Mouse (Mus musculus) megakaryocyte, embryonic 14.5 days (primary cell): Measurements from ENCODE around the gene Polr2e.

Experiments
- FLI1 ChIP-seq: IDR thresholded peaks from 2 replicates; pipeline ENCODE4 v1.6.1; 2012; ENCODE audit warnings: low read length, inconsistent platforms, mixed read lengths
- GATA1 ChIP-seq: IDR thresholded peaks from 3 replicates; pipeline ENCODE4 v1.6.1; 2012; ENCODE audit warnings: mixed read lengths, low read length, inconsistent platforms, borderline replicate concordance

- no peak for TF ChIP-seq GATA1
- TF ChIP-seq FLI1 = no peak
Observed at GRCm38 (mm10) chr10:79997819-79998218, 41.8 kb downstream of the Polr2e start.
